Mouse (Mus musculus) 416B (cell line): Measurements from ENCODE around the gene Foxf2.

Source experiments
- DNase-seq: peaks from one replicate; pipeline ENCODE4 v3.0.0; 2011; ENCODE audit warnings: low read depth

Foxf2 gene

GRCm38 (mm10) chr13:31625333-31626101, at the start of gene Foxf2:
Gene Foxf2, plus strand, starts transcription at chr13:31625816.
- DNase-seq: no peak

GRCm38 (mm10) chr13:31576696-31577095, 48.9 kb upstream of the Foxf2 start:
- DNase-seq: no peak

- DNase-seq: no peak
These were observed 48.0 kb upstream of the Foxf2 start for GRCm38 (mm10) chr13:31577576-31577975.

- no peak for DNase-seq
These were observed 47.2 kb upstream of the Foxf2 start for GRCm38 (mm10) chr13:31578389-31578788.

- DNase-seq: no peak
These were observed 45.8 kb upstream of the Foxf2 start for GRCm38 (mm10) chr13:31579866-31580265.

GRCm38 (mm10) chr13:31587341-31587740, 38.3 kb upstream of the Foxf2 start:
- DNase-seq: no peak

GRCm38 (mm10) chr13:31599576-31599975, 26.0 kb upstream of the Foxf2 start:
- DNase-seq: no peak

GRCm38 (mm10) chr13:31603964-31604363, 21.7 kb upstream of the Foxf2 start:
- DNase-seq: no peak

- DNase-seq: no peak
These were observed 10.7 kb upstream of the Foxf2 start for GRCm38 (mm10) chr13:31614724-31615465.

- DNase-seq: no peak
These were observed 10.0 kb upstream of the Foxf2 start for GRCm38 (mm10) chr13:31615561-31616165.

- DNase-seq: no peak
These were observed 7.6 kb upstream of the Foxf2 start for GRCm38 (mm10) chr13:31618001-31618400.

GRCm38 (mm10) chr13:31618416-31618815, 7.2 kb upstream of the Foxf2 start:
- peak; percentile 31 for DNase-seq

- no peak for DNase-seq
These were observed 6.5 kb upstream of the Foxf2 start for GRCm38 (mm10) chr13:31618919-31619655.

- DNase-seq: no peak
These were observed 5.7 kb upstream of the Foxf2 start for GRCm38 (mm10) chr13:31619826-31620498.

- no peak for DNase-seq
These were observed 5.1 kb upstream of the Foxf2 start for GRCm38 (mm10) chr13:31620499-31620847.

GRCm38 (mm10) chr13:31620937-31621336, 4.7 kb upstream of the Foxf2 start:
- no peak for DNase-seq

GRCm38 (mm10) chr13:31621741-31622140, 3.9 kb upstream of the Foxf2 start:
- DNase-seq: no peak

- DNase-seq: no peak
These were observed 3.2 kb upstream of the Foxf2 start for GRCm38 (mm10) chr13:31622371-31622770.

- no peak for DNase-seq
These were observed 2.3 kb upstream of the Foxf2 start for GRCm38 (mm10) chr13:31623291-31623690.

- DNase-seq: no peak
These were observed 1.4 kb upstream of the Foxf2 start for GRCm38 (mm10) chr13:31623906-31624860.

- DNase-seq: no peak
These were observed 667 bp upstream of the Foxf2 start for GRCm38 (mm10) chr13:31624966-31625332.
